Comparison of ENCODE assay signal across 10 mouse cellular contexts in genomic region chr13:21033176-21033575, GRCm38 (mm10). TPM values are rescaled to one million over a fixed set of nuclear protein-coding genes. Genes with fewer than 3 reads are reported as not detected.
DNase-seq lines count a peak whose midpoint lies in the region.
"Had no signal": no experiment of that assay in that cellular context is flagged by ENCODE, and none has a peak within 500 bp of the region (broad histone marks: within the 10 kb centered on the region; RNA-seq: fewer than 3 reads in every experiment).

No protein-coding gene starts in this region.

- peak; percentile 6 for DNase-seq in kidney, postnatal 14 days
- DNase-seq in kidney, adult 11 months = no peak
- DNase-seq in cerebellum, postnatal 10 days = peak; percentile 93 to 96
- DNase-seq in layer of hippocampus, adult 9-11 months = peak; percentile 24
- DNase-seq in retina, postnatal 1 day = peak; percentile 34
- DNase-seq in urinary bladder, postnatal 25 days (ENCODE audit: low spot score) = no peak
- DNase-seq in gastrocnemius, adult 8-10 months (ENCODE audit: low spot score in 2 of 2) = no peak
- no peak for DNase-seq in testis, postnatal 10 days (ENCODE audit: low spot score)
- DNase-seq: lung, postnatal 4 days had no signal

RNA-seq across cellular contexts. Expression of gene Olfr1370, which starts 41.6 kb away (rescaled TPM):
- total RNA-seq in gastrocnemius, adult 8-10 months (2022) = not detected
- total RNA-seq: layer of hippocampus, postnatal 25 days had no signal

Comparison
In these comparisons a context has a peak if more than half of its experiments do, and no peak if none do; other contexts are left out.
1. DNase-seq: peak in kidney, postnatal 14 days (single experiment), cerebellum, postnatal 10 days (2 of 2), layer of hippocampus, adult 9-11 months (single experiment) and retina, postnatal 1 day (single experiment); none in kidney, adult 11 months (single experiment), urinary bladder, postnatal 25 days (single experiment), gastrocnemius, adult 8-10 months (0 of 2) and testis, postnatal 10 days (single experiment).